Mouse (Mus musculus) lung, postnatal 0 days (tissue): ENCODE measurements at regions not wholly inside any gene's neighbourhood (a gene's known extent, or its start where the extent isn't known, plus 50 kb on each side); places are given as distances from the start of the nearest gene placed in this dataset.

ENCODE experiments used
- CTCF ChIP-seq: IDR thresholded peaks from 2 replicates; pipeline ENCODE4 v1.5.1; 2016; ENCODE audit warnings: antibody characterized with exemption, mild to moderate bottlenecking
- EP300 ChIP-seq: IDR thresholded peaks from 2 replicates; pipeline ENCODE4 v1.6.1; 2016; ENCODE audit warnings: antibody characterized with exemption, mild to moderate bottlenecking, control low read depth

GRCm38 (mm10) chr1:137899305-137899704, 276.2 kb downstream of the Ptprc start:
- no peak for TF ChIP-seq EP300
- no peak for TF ChIP-seq CTCF
